Mouse (Mus musculus) CH12.LX (cell line): ENCODE results near the gene Mxra8. TPM values are rescaled to one million over a fixed set of nuclear protein-coding genes. Genes with fewer than 3 reads are reported as not detected.

Experiments
- DNase-seq: peaks from one replicate; pipeline ENCODE4 v3.0.0-alpha.2; 2013; ENCODE audit errors: extremely low read depth
- H3K27ac ChIP-seq: 2 replicates; pipeline ENCODE4 v1.5.1; 2012; ENCODE audit warnings: low read depth, mild to moderate bottlenecking, control low read depth, moderate library complexity; ENCODE audit not compliant: insufficient read depth
- H3K27me3 ChIP-seq: replicated peaks from 2 replicates; pipeline ENCODE3; 2012; ENCODE audit warnings: inconsistent platforms
- H3K36me3 ChIP-seq, 2 experiments: replicated peaks in 1 of 2; 2 replicates each; pipeline versions ENCODE3 to v1.6.1; 2012; ENCODE audit warnings: inconsistent platforms in 1 of 2, low read length in 1 of 2, mild to moderate bottlenecking in 1 of 2, mixed read lengths in 1 of 2, moderate library complexity in 1 of 2; ENCODE audit not compliant: control insufficient read depth in 1 of 2, insufficient read depth in 1 of 2
- H3K4me1 ChIP-seq, 2 experiments: 2 replicates each; pipeline ENCODE4 v1.6.1; 2012; ENCODE audit warnings: inconsistent platforms in 1 of 2, moderate library complexity in 1 of 2; ENCODE audit not compliant: insufficient read depth in 2 of 2, control insufficient read depth in 1 of 2
- H3K4me2 ChIP-seq: 2 replicates; pipeline ENCODE4 v1.6.1; 2012; ENCODE audit warnings: low read depth, mild to moderate bottlenecking, control low read depth; ENCODE audit not compliant: poor library complexity, insufficient read depth, severe bottlenecking
- H3K4me3 ChIP-seq, 3 experiments: fragments of 150-350 bp in 1 of 3; sonication (generic) in 1 of 3; replicated peaks in 1 of 3; 2 replicates each; pipeline versions ENCODE3 to v1.5.1; 2011 to 2012; ENCODE audit warnings: low read depth in 2 of 3, low read length in 2 of 3, mild to moderate bottlenecking in 2 of 3, moderate library complexity in 2 of 3, control low read depth in 1 of 3, improper control_type of control experiment in 1 of 3, inconsistent platforms in 1 of 3, mixed read lengths in 1 of 3; ENCODE audit not compliant: poor library complexity in 1 of 3
- H3K79me2 ChIP-seq: replicated peaks from 2 replicates; pipeline ENCODE4 v1.6.1; 2012; ENCODE audit warnings: mild to moderate bottlenecking, moderate library complexity; ENCODE audit not compliant: control insufficient read depth, poor library complexity, insufficient read depth, severe bottlenecking; ENCODE audit errors: extremely low read depth
- H3K9ac ChIP-seq: 2 replicates; pipeline ENCODE4 v1.6.1; 2012; ENCODE audit warnings: low read depth, mild to moderate bottlenecking, control low read depth, moderate library complexity; ENCODE audit not compliant: insufficient read depth
- H3K9me3 ChIP-seq: replicated peaks from 2 replicates; pipeline ENCODE3; 2012; ENCODE audit warnings: low read length, inconsistent platforms, mixed read lengths
- BHLHE40 ChIP-seq: IDR thresholded peaks from 2 replicates; pipeline ENCODE4 v1.6.1; 2011; ENCODE audit warnings: mild to moderate bottlenecking, low read depth, low read length, improper control_type of control experiment
- CHD2 ChIP-seq: IDR thresholded peaks from 2 replicates; pipeline ENCODE4 v1.6.1; 2011; ENCODE audit warnings: low read length, improper control_type of control experiment
- E2F4 ChIP-seq: IDR thresholded peaks from 2 replicates; pipeline ENCODE4 v1.6.1; 2011; ENCODE audit warnings: low read depth, low read length, improper control_type of control experiment; ENCODE audit not compliant: insufficient replicate concordance
- ELF1 ChIP-seq: IDR thresholded peaks from 2 replicates; pipeline ENCODE4 v1.6.1; 2014; ENCODE audit warnings: low read depth, mild to moderate bottlenecking, inconsistent platforms, low read length, improper control_type of control experiment
- HCFC1 ChIP-seq: IDR thresholded peaks from 2 replicates; pipeline ENCODE4 v1.6.1; 2012; ENCODE audit warnings: low read depth, mild to moderate bottlenecking, inconsistent platforms, low read length, improper control_type of control experiment
- IRF4 ChIP-seq: IDR thresholded peaks from 2 replicates; pipeline ENCODE4 v1.6.1; 2014; ENCODE audit warnings: low read depth, mild to moderate bottlenecking, inconsistent platforms, low read length, improper control_type of control experiment
- JUND ChIP-seq: conservative IDR thresholded peaks from 2 replicates; pipeline ENCODE4 v1.6.1; 2011; ENCODE audit warnings: low read depth, low read length, improper control_type of control experiment
- MAFK ChIP-seq: IDR thresholded peaks from 2 replicates; pipeline ENCODE4 v1.6.1; 2011; ENCODE audit warnings: low read length, improper control_type of control experiment; ENCODE audit not compliant: insufficient replicate concordance
- MAX ChIP-seq: IDR thresholded peaks from 2 replicates; pipeline ENCODE4 v1.6.1; 2011; ENCODE audit warnings: low read length, improper control_type of control experiment
- NELFE ChIP-seq: IDR thresholded peaks from 2 replicates; pipeline ENCODE4 v1.6.1; 2011; ENCODE audit warnings: low read depth, low read length, improper control_type of control experiment
- RCOR1 ChIP-seq: conservative IDR thresholded peaks from 2 replicates; pipeline ENCODE4 v1.6.1; 2012; ENCODE audit warnings: low read depth, mild to moderate bottlenecking, inconsistent platforms, low read length, improper control_type of control experiment
- SIN3A ChIP-seq: IDR thresholded peaks from 2 replicates; pipeline ENCODE4 v1.6.1; 2012; ENCODE audit warnings: low read length, improper control_type of control experiment, inconsistent platforms
- SMC3 ChIP-seq: IDR thresholded peaks from 2 replicates; pipeline ENCODE4 v1.6.1; 2011; ENCODE audit warnings: low read depth, low read length, improper control_type of control experiment
- TBP ChIP-seq: conservative IDR thresholded peaks from 2 replicates; pipeline ENCODE4 v1.6.1; 2011; ENCODE audit warnings: low read depth, low read length, improper control_type of control experiment
- USF1 ChIP-seq: IDR thresholded peaks from 2 replicates; pipeline ENCODE4 v1.6.1; 2014; ENCODE audit warnings: low read depth, mild to moderate bottlenecking, inconsistent platforms, low read length, improper control_type of control experiment
- ZC3H11A ChIP-seq: IDR thresholded peaks from 2 replicates; pipeline ENCODE4 v1.6.1; 2012; ENCODE audit warnings: low read depth, mild to moderate bottlenecking, inconsistent platforms, low read length, improper control_type of control experiment
- ZKSCAN1 ChIP-seq: IDR thresholded peaks from 2 replicates; pipeline ENCODE4 v1.6.1; 2012; ENCODE audit warnings: low read depth, inconsistent platforms, low read length, improper control_type of control experiment, borderline replicate concordance
- ZNF384 ChIP-seq: IDR thresholded peaks from 2 replicates; pipeline ENCODE4 v1.6.1; 2012; ENCODE audit warnings: low read depth, low read length, improper control_type of control experiment, inconsistent platforms
- dilution Hi-C: fragments of 300-500 bp; cut with MboI; formaldehyde crosslinking; loops from 2 replicates; pipeline ENCODE4 v1.14.3; 2020; ENCODE audit warnings: low sequenced_read_pairs; ENCODE audit not compliant: extremely low pct_unique_long_range_greater_than_20kb, extremely low pct_ligation_motif_present
- in situ Hi-C: fragments of 300-500 bp; cut with MboI; formaldehyde crosslinking; loops from 3 replicates; pipeline ENCODE4 v1.14.3; 2019; ENCODE audit warnings: low sequenced_read_pairs, low pct_ligation_motif_present, low pct_unique_long_range_greater_than_20kb, mixed read lengths
- polyA plus RNA-seq: library from polyadenylated mRNA; unstranded; fragments of >175 nt; gene quantifications from 2 replicates; pipeline ENCODE4 v1.2.1, GENCODE M21; 2012; ENCODE audit warnings: low read depth; ENCODE audit not compliant: insufficient read length
- total RNA-seq, 2 experiments: library from RNA; depleted of rRNA; stranded (reverse); fragments of 300-350 nt in 1 of 2; fragments of >200 nt in 1 of 2; gene quantifications; 2 replicates each; pipeline ENCODE4 v1.2.3; 2012 to 2014

Gene Mxra8
- total and polyA plus RNA-seq, 3 experiments, result 8.8 to 24.0 (median 12.4) TPM

DNA sequence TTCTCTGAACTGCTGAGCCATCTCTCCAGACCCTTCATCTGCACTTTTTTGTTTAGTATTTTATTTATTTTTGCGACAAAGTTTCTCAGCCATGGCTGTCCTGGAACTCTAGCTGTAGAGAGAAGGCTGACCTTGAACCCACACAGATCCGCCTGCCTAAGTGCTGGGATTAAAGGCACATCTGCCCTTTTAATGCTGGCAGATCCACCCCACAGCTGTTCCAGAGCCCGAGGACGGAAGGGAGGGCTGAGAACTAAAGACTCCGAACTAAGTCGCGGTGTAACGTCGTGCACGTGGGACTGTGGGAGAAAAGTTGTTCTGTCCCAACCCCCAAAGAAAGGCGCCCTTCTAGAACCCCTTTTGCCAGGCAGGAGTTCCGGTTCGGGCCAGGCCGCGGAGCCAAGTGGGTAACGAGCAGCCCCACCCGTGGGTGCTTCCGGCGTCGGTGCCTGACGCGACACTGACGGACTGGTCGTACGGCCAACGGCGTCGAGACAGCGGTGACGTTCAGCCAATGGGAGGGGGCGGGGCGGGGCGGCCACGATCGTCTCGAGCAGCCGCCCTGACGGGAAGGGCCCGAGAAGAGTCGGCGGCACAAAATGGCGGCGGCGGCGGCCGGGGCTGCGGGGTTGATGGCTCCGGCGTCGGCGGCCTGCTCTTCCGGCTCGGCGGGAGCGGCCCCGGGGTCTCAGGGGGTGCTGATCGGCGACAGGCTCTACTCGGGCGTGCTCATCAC lies 27.4 kb upstream of the Mxra8 start, which contains the start of gene Ccnl2 (continued):
- peak; percentile 84 for TF ChIP-seq HCFC1
- peak; percentile 95 for TF ChIP-seq MAX
- TF ChIP-seq, all 38 proteins: peak for 19

DNA sequence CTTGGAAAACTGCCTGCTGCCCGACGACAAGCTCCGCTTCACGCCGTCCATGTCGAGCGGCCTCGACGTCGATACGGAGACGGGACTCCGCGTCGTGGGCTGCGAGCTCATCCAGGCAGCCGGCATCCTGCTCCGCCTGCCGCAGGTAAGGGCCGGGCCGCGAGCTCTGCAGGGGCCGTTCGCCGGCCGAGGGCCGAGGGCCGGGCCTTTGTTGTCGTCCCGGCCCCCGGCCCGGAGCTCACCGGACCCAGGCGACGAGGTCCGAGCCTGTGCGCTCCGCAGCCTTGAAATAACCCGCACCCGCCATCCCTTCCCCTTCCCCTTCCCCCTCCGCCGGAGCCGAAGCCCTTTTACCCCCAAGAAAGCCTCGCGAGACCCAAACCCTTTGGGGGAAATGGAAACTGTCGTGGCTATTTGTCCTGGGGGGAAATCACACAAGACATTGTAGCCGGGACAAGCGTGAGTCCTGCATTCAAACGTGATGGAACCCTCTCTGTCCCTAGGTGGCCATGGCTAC lies 26.8 kb upstream of the Mxra8 start:
- peak; percentile 54 for DNase-seq
- Histone ChIP-seq H3K79me2 (peaks cover 45% of the 10 kb centered on the region), H3K4me1 (peaks cover 6 to 28% of the 10 kb centered on the region in 2 experiments), H3K9ac (peak overlapping the region; percentile 99), H3K27ac (peak overlapping the region; percentile 70), H3K4me2 (peak overlapping the region; percentile 98; the same call in 1 of the 2 replicates), H3K4me3 (peak overlapping the region; percentile 82 to 100 (median 98)), H3K9me3 (no peaks in the 10 kb centered on the region), H3K27me3 (no peaks in the 10 kb centered on the region), H3K36me3 (peaks cover 70 to 76% of the 10 kb centered on the region in 2 experiments)
- in situ Hi-C loops (no loop called here), dilution Hi-C loops (no loop called here)
- no peak for TF ChIP-seq USF1
- TF ChIP-seq BHLHE40, result 0 out of 2 replicates have a peak, but pooled peaks have one; percentile 6
- TF ChIP-seq CHD2, result peak; percentile 89
- no peak for TF ChIP-seq MAFK
- TF ChIP-seq TBP, result 0 out of 2 replicates have a peak, but pooled peaks have one; percentile 29
- TF ChIP-seq NELFE, result no peak

DNA sequence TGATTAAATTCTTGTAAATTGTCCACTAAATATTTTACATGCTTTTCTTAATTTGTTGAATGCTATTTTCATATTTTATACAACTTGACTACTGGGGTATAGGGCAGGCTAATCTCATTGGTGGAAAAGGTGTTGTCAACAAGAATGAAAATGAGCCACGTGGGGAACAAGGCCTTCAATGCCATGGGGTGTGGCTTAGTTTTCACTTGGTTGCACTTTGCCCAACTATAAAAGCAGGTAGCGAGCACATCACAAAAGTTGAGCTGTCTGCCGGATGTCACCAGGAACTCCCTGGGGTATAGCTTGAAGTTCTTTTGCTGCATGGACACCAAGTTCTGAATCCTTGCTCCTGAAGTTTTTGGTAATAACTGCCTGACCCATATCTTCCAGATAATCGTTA lies 21.9 kb upstream of the Mxra8 start:
- H3K27ac ChIP-seq, result no peak overlapping the region
- DNase-seq, result no peak
- no peaks in the 10 kb centered on the region for H3K27me3 ChIP-seq
- no peak overlapping the region for H3K4me2 ChIP-seq
- peaks cover 57% of the 10 kb centered on the region for H3K79me2 ChIP-seq
- H3K4me3 ChIP-seq, result no peak overlapping the region
- in situ Hi-C loops (no loop called here), dilution Hi-C loops (no loop called here)
- no peaks in the 10 kb centered on the region for H3K9me3 ChIP-seq
- TF ChIP-seq ZNF384 (no peak), SIN3A (no peak), IRF4 (no peak), USF1 (no peak), TBP (no peak), HCFC1 (no peak), ELF1 (no peak), RCOR1 (no peak), JUND (no peak), ZKSCAN1 (no peak), ZC3H11A (no peak), E2F4 (no peak), SMC3 (no peak)
- H3K4me1 ChIP-seq, result peaks cover 6 to 21% of the 10 kb centered on the region in 2 experiments
- H3K36me3 ChIP-seq, result peaks cover 76 to 88% of the 10 kb centered on the region in 2 experiments
- H3K9ac ChIP-seq, result no peak overlapping the region
